Mouse (Mus musculus) midbrain, embryonic 10.5 days (tissue): Measurements from ENCODE around the gene Dnmt1. TPM values are rescaled to one million over a fixed set of nuclear protein-coding genes. Genes with fewer than 3 reads are reported as not detected.

Experiments
- DNase-seq: peaks from one replicate; pipeline ENCODE4 v3.0.0-alpha.2; 2017; ENCODE audit warnings: low spot score
- H3K27ac ChIP-seq: fragments of 300-500 bp; sonication (generic); replicated peaks from 2 replicates; pipeline ENCODE4 v1.5.1; 2016; ENCODE audit warnings: mild to moderate bottlenecking
- H3K27me3 ChIP-seq: fragments of 300-500 bp; sonication (generic); 2 replicates; pipeline ENCODE4 v1.6.1; 2016; ENCODE audit warnings: low read depth, mild to moderate bottlenecking; ENCODE audit not compliant: poor library complexity, severe bottlenecking
- H3K36me3 ChIP-seq: fragments of 300-500 bp; sonication (generic); 2 replicates; pipeline ENCODE4 v1.6.1; 2016; ENCODE audit warnings: mild to moderate bottlenecking, moderate library complexity
- H3K4me1 ChIP-seq: fragments of 300-500 bp; sonication (generic); 2 replicates; pipeline ENCODE4 v1.6.1; 2016
- H3K4me3 ChIP-seq: fragments of 300-500 bp; sonication (generic); 2 replicates; pipeline ENCODE4 v1.5.1; 2016; ENCODE audit warnings: mild to moderate bottlenecking, moderate library complexity
- H3K9me3 ChIP-seq: fragments of 300-500 bp; sonication (generic); replicated peaks from 2 replicates; pipeline ENCODE4 v1.6.1; 2016; ENCODE audit warnings: mild to moderate bottlenecking
- WGBS: fragments of 180-500 bp; shearing (Covaris S2); methylation state at CpG from one replicate; pipeline ENCODE4 v1.1.7; 2016; 5-methylcytosine and 5-hydroxymethylcytosine counted together
- polyA plus RNA-seq: library from polyadenylated mRNA; unstranded; fragments of >200 nt; fragmentation: Nextera tagmentation; extraction: Ambion mirVana; gene quantifications from 2 replicates; pipeline ENCODE4 v1.2.1, GENCODE M21; 2016

Dnmt1 gene
- polyA plus RNA-seq, 1 experiment from 2014 or later = 141 TPM

DNA sequence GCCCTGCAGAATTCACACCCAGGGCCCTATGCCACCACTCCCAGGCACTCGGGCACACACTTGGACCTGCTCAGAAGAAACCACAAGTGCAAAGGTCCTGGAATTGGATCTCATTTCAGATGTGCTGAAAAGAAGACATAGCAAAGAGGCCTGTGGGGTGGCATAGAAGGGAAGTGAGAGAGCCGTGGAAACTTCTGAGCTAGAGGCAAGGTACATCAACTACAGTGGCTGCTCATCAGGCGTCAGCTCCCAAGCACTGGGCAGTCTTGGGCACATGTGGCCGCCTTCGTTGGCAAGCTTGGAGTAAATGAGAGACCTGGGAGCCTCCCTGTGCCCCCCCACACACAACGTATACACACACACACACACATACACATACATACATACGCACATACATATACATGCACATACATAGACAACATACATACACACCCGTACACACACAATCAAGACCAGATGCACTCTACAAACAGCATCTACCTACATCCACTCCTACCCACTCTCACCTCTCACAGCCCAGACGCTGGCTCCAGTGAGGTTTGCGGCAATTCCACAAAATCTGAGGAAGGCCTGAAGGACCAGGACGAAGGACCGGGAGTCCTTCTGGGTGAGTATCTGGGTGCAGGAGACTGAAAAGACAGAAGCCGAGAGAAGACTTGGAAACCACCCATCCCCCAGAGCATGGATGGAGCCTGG, 80.4 kb downstream of the Dnmt1 start, which contains the start of gene Angptl6:
TSS of gene Angptl6 (minus strand) at position 631 of the 696 bp plus-strand sequence.
- WGBS = 94% methylated on average over 13 of the region's 13 CpGs
- peak within 1 kb of the TSS; percentile 57 for H3K4me3 ChIP-seq
- no peaks in the 10 kb centered on the region for H3K27me3 ChIP-seq
- H3K4me1 ChIP-seq = peaks cover 8% of the 10 kb centered on the region
- H3K9me3 ChIP-seq = no peaks in the 10 kb centered on the region
- H3K27ac ChIP-seq = peak within 1 kb of the TSS; percentile 92
- H3K36me3 ChIP-seq = no peaks in the 10 kb centered on the region
- DNase-seq = no peak

DNA sequence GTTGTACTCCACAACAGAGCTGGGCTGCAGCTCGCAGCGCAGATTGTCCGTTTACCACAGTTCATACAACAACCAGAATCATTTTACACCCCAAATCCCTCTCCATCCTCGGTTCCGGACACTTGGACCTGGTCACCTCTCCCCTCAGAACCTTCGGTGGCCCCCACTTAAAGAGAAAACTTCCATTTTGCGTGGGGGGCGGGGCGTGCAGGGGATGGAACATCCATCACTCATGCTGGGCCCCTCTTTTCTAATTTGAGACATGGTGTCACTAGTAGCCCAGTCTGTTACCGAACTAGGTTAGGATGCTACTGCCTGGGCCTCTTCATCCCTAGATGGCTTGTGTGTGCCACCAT, 81.0 kb downstream of the Dnmt1 start:
- Histone ChIP-seq H3K36me3 (no peaks in the 10 kb centered on the region), H3K27me3 (no peaks in the 10 kb centered on the region), H3K9me3 (no peaks in the 10 kb centered on the region), H3K4me3 (peak overlapping the region; percentile 57), H3K4me1 (peaks cover 8% of the 10 kb centered on the region), H3K27ac (peak overlapping the region; percentile 92)
- 27% methylated on average over 10 of the region's 10 CpGs for WGBS
- DNase-seq = no peak

DNA sequence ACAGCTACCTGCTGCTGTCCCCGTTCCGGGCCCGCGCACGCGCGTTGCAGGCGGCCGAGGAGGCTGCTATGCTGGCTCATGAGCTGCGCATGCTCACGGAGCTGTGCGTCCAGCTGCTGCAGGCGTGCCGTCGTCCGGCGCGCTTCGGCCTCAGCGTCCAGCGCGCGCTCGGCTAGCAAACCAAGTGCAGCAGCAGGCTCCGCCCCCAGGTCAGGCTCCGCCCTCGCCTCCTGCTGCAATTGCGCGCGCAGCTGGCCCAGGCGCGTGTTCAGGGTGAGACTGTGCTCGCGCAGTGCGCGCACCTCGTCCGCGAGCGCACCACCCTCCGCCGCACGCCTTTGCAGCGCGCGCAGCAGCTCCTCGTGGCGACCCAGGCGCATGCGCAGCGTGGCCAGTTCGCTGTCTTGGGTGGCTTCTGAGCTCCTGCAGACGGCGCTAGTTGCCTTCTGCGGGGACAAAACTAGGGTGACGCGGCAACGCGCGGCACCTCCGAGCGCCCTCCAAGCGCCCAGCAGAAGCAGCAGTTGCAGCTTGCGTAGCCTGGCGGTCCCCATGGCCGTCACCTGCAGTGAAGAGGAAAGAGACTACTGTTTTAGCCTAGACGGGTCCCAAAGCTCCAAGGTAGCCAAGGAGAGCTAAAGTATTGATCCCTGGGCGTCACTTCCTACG, 81.5 kb downstream of the Dnmt1 start:
- H3K4me3 ChIP-seq = peak overlapping the region; percentile 57
- under 1% methylated on average over 69 of the region's 69 CpGs for WGBS
- H3K27ac ChIP-seq = peak overlapping the region; percentile 92
- H3K27me3 ChIP-seq = no peaks in the 10 kb centered on the region
- H3K4me1 ChIP-seq = peaks cover 8% of the 10 kb centered on the region
- no peaks in the 10 kb centered on the region for H3K9me3 ChIP-seq
- DNase-seq = peak; percentile 100
- no peaks in the 10 kb centered on the region for H3K36me3 ChIP-seq

DNA sequence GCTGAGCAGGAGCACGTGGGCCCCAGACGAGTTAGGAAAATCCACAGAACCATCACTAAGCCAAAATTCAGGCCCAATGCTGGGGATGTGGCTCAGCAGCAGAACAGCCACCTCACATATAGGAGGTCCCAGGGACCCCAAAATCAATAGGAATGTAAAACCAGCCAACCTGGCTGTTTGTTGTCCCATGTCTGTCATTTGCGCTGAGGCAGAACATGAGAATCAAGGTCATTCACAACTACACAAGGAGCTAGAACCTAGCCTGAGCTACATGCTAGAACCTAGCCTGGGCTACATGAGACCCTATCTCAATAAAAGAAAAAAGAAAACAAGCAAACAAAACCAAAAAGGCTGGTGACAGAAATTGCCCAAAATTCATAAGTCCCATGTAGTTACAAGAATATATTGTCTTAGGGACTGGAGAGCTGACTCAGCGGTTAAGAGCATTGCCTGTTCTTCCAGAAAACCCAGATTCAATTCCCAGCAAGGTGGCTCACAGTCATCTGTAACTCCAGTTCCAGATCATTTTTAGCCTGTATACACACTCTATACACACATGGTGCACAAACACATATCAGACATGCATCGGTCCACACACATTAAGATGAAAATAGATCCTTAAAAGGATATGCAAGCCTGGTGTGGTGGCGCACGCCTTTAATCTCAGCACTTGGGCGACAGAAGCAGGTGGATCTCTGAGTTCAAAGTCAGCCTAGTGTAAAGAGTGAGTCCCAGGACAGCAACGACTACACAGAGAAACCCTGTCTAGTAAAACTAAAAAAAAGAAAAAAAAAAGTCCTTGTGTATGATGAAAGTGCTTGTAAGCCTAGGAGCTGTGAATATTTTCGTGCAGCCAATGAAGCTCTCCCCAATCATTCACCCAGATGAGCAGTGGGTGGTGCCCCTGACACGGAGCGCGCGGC, 82.3 kb downstream of the Dnmt1 start:
- Histone ChIP-seq H3K4me3 (peak overlapping the region; percentile 57), H3K4me1 (peaks cover 8% of the 10 kb centered on the region), H3K27ac (peak overlapping the region; percentile 92), H3K36me3 (no peaks in the 10 kb centered on the region), H3K9me3 (no peaks in the 10 kb centered on the region), H3K27me3 (no peaks in the 10 kb centered on the region)
- WGBS = 36% methylated on average over 14 of the region's 14 CpGs
- DNase-seq = no peak

DNA sequence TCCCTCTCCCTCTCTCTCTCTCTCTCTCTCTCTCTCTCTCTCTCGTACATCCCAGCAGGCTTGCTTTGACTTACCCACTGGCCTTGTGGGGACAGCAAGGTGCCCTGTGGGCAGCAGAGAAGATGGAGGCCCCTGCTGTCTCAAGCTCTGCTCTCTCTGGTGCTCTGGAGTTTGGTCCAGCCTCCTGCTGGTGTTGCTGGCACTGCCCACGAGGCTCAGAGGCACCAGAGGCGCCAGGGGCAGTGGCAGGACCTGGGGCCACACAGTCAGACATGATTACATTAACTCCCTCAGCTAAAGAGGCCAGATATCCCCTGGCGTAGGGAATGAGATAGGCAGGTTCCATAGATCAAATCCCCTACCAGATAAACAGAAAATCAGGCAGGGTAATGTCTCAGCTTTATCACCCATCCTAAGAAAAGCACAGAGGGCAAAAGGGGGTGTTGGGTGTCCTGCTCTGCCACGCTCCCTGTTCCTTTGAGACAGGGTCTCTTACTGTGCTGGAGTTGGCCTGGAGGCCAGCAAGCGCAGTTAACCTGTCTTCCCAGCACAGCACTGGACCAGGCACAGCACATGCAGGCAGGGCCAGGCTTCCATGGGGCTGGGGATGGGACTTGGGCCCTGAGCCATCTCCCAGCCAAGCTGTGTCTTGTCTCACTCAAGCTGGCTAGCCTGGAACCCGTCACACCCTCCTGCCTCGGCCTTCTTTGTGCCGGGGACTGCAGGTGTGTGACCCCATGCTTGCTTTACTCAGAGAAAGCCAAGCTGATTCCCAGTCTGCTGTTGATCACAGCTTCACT, 83.2 kb downstream of the Dnmt1 start:
- no peak for DNase-seq
- H3K4me1 ChIP-seq = peaks cover 8% of the 10 kb centered on the region
- no peaks in the 10 kb centered on the region for H3K36me3 ChIP-seq
- H3K27ac ChIP-seq = 0 out of 2 replicates have a peak overlapping the region, but pooled peaks have one; percentile 1
- no peaks in the 10 kb centered on the region for H3K27me3 ChIP-seq
- 77% methylated on average over 9 of the region's 9 CpGs for WGBS
- no peaks in the 10 kb centered on the region for H3K9me3 ChIP-seq
- H3K4me3 ChIP-seq = no peak overlapping the region

DNA sequence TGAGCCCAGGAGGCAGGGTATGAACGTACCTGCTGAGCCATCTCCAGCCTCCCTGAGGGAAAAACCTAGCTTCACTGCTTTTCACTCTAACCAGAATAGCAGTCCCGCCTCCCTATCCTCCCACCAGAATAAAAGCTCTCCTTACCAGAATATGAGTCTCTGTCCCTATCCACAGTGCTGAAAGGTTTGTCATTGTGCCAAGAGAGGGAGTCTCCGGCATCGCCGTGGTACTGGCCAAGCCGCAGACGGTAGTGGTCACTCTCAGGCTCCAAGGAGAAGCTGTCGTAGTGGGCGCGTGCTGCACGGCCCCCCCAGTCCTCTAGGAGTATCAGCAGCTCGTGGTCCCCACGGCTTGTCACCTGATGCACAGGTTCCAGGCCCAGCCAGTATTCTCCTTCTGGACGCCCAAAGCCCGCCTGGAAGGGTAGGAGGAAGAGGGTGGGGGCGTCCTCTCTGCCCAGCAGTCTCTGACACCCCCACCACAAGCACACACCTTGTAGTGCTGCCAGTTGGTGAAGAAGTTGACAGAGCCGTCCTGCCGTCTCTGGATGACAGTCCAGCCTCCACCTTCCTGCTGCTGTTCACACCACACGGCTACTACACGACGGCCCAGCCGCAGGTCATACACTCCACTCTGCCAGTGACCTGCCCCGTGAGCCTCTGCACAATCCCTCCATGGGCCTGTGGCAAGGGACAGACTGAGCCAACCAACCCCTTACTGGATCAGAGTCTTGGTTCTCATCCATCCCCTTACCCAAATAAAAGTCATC, 84.5 kb downstream of the Dnmt1 start:
- Histone ChIP-seq H3K36me3 (no peaks in the 10 kb centered on the region), H3K27me3 (peaks cover 12% of the 10 kb centered on the region), H3K27ac (no peak overlapping the region), H3K4me3 (no peak overlapping the region), H3K4me1 (peaks cover 8% of the 10 kb centered on the region), H3K9me3 (no peaks in the 10 kb centered on the region)
- DNase-seq = no peak
- 69% methylated on average over 23 of the region's 23 CpGs for WGBS

DNA sequence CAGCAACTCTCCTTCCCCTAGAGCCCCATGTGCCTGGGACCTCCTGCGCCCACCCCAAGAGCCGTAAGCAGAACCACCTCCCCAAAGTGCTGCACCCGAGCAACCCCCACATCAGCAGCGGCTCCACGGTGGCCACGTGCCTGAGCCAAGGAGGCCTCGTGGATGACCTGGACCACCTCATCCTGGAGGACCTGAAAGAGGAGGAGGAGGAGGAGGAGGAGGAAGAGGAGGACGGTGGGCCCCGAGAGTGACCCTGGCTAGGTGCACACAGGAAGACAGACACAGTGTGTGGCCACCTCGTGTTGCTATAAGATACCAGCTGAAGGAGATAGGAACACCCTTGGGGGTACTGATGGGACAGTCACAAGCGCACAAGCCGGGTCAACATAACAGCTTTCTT, 86.2 kb downstream of the Dnmt1 start:
- 87% methylated on average over 12 of the region's 12 CpGs for WGBS
- Histone ChIP-seq H3K4me1 (peaks cover 11% of the 10 kb centered on the region), H3K36me3 (no peaks in the 10 kb centered on the region), H3K4me3 (no peak overlapping the region), H3K9me3 (no peaks in the 10 kb centered on the region), H3K27ac (no peak overlapping the region), H3K27me3 (peaks cover 29% of the 10 kb centered on the region)
- DNase-seq = no peak

DNA sequence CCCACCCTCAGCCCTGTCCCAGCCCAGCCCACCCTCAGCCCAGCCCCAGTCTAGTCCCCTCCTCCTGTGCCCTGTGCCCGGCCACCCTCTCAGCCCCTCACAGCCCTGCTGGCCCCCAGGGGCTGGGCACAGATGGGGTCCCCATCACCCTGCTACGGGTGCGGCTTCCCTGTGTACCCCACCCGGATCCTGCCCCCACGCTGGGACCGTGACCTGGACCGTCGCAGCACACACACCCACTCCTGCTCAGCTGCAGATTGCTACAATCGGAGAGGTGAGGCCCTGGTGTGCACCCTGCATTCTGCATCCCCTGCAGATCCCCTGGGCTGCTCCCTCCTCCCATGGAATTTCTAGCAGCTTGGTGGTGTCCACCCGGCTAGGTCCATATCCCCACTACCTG, 86.7 kb downstream of the Dnmt1 start:
- WGBS = 88% methylated on average over 10 of the region's 10 CpGs
- no peaks in the 10 kb centered on the region for H3K9me3 ChIP-seq
- H3K4me3 ChIP-seq = no peak overlapping the region
- peaks cover 34% of the 10 kb centered on the region for H3K27me3 ChIP-seq
- H3K36me3 ChIP-seq = no peaks in the 10 kb centered on the region
- no peak overlapping the region for H3K27ac ChIP-seq
- H3K4me1 ChIP-seq = peaks cover 13% of the 10 kb centered on the region
- no peak for DNase-seq

DNA sequence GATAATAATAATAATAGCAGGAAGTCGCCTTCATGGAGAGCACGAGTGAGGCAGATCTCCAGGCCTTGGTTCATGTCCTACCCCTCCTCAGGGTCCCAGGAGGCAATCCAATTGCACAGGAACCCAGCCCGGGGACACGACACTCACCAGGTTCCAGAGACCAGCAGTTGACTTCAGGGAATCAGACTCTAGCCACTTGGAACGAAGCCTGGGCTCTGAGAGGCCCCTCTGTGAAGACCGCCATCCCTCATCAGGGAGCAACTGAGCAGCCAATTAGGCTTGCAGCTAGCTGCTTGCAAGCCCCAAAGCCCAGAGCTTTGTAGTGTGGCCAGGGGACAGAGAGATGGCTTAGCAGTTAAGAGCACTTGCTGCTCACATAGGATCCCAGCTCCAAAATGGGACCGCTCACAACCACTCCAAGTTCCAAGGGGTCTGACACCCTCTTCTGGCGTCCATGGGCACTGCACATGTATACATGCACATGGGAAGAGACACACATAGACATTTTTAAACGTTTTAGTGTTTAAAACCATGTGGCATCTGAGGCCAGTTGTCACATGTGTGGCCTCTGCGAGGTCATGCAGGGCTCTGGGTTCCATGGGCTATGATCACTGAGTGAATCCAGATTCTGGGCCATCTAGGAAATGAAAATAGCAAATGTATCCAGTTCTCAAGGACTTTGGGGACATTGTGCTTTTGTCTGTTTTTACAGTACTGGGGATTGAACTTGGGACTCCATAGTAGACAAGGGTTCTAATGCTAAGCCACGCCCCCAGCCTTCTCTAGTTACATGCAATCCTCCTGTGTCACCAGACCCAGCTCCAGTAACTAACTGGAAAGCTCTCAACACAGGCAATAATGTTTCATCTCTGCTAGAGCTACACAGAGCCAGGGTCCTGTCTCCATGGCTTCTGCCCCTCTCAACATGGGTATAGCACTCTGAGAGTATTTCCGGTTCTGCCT, 89.2 kb downstream of the Dnmt1 start:
- Histone ChIP-seq H3K9me3 (no peaks in the 10 kb centered on the region), H3K36me3 (no peaks in the 10 kb centered on the region), H3K4me1 (peaks cover 9% of the 10 kb centered on the region), H3K27me3 (peaks cover 56% of the 10 kb centered on the region), H3K4me3 (no peak overlapping the region), H3K27ac (no peak overlapping the region)
- DNase-seq = no peak
- 79% methylated on average over 12 of the region's 12 CpGs for WGBS

DNA sequence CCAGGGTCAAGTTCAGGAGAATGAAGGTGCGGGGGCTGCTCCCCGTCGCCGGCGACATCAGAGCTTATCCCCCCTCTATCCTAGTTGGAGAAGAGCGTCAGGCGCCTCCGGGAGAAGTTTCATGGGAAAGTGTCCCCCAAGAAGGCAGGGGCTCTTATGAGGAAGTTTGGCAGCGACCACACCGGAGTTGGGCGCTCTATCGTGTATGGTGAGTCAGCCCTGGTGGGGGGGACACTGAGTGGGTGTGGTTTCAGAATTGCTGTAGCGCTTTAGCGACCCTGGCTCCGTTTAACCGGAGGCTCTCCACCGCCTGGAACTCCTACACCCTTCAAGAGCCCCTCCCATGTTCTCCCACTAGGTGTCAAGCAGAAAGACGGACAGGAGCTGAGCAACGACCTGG, 90.4 kb downstream of the Dnmt1 start:
- no peaks in the 10 kb centered on the region for H3K9me3 ChIP-seq
- H3K27ac ChIP-seq = no peak overlapping the region
- peak overlapping the region; percentile 45 for H3K4me3 ChIP-seq
- peaks cover 56% of the 10 kb centered on the region for H3K27me3 ChIP-seq
- H3K36me3 ChIP-seq = no peaks in the 10 kb centered on the region
- WGBS = 8% methylated on average over 19 of the region's 19 CpGs
- H3K4me1 ChIP-seq = peaks cover 9% of the 10 kb centered on the region
- DNase-seq = no peak
